Mouse (Mus musculus): Measurements from ENCODE around the gene Col7a1.

Col7a1 gene

DNA sequence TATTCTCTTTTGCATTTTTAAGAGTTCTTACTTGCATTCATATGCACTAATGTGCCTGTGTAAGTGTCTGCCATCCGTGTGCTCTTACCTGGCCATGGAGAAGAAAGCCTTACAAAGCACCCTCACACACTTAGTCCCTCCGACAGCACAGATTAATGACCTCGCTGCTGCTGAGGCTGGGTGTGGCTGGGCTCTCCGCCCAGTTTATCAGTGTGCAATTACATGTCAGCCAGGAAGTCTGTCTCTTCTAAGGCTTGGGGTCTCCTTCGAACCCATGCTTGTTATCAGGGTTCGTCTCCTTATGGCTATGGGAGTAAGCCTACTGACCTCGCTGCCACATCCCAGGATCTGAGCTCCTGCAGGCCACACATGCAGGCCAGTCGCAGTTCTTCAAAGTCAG, 62.0 kb downstream of the Col7a1 start:
- ATAC-seq (ENCODE audit: insufficient number of reproducible peaks, low FRiP score, low TSS enrichment), result no peak

DNA sequence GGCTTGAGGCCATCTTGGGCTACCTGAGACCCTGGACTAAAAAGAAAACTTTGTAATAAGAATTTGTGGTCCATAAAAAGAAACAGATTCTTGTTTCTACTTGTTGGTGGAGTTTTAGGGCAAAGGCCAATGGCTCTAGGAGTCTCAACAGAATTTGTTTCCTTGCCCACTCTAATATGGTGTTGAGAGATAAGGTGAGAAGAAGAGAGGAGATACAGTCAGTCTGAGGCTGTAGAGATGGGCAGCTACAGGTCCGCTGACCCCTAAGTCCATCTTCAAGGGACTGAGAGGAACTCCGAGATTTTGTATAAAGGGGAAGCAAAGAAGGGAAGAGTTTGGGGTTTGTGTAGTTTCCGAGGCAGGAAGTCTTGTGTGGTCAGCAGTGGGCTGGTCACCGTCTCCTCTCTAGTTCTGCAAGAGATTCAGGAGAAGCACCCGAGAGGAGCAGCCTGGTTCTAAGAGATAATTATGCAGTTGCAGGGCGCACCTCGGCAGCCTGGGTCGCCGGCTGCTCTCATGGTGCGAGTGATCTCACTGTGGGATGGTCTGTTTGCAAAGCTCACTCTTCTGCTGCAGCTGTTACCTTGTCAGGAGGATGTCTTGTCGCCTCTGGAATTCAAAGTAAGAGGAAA, 63.7 kb downstream of the Col7a1 start:
- ATAC-seq (ENCODE audit: insufficient number of reproducible peaks, low FRiP score, low TSS enrichment), result no peak

DNA sequence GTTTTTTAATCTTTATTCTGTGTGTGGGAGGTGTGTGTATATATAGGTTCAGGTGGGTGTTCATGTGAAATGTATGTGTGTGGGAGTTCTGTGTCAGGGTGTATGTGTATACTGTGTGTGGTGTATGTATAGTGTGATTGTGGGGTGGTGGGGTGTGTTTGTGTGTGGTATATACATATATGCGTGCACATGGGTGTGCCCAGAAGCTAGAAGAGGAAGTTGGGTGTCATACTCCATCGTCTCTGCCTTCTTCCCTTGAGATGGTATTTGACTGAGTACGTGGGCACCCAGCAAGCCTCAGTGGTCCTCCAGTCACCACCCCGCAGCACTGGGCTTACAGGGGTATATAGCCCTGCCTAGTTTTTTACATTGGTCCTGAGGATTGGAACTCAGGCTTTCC, 68.0 kb downstream of the Col7a1 start:
- no peak for ATAC-seq (ENCODE audit: insufficient number of reproducible peaks, low FRiP score, low TSS enrichment)

DNA sequence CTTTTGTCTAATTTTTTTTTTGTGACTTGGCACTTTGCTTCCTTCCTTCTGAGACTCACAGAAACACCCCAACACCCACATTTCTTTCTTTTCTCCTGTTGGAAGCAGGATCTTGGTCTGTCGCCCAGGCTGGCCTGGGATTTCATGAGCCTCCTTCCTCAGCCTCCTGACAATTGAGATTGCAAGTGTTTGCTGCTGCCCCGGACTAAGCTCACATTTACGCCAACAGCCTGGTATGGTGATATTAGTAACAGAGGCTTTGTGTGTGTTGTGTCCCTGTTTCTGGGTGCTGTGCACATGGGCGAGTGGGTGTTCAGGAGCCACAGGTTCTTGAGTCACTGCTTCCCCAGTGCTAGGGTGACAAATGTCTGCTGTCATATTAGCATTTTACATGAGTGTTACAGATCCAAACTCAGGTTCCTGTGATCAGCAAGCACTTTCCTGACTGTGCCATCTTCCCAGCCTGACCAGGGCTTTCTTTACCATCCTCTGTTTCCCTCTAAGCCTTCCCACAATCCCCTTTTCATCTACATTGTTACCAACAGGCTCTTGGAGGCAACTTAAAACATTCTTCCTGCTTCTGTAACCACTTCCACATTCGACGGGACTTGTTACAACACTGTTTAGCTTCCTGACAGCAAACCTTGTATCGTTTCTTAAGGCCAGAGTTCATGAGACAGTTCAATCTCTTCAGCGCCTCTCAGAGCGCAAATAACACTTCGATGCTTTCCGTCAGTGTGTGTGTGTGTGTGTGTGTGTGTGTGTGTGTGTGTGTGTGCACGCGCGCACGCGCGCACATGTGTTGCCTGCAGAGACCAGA, 69.7 kb downstream of the Col7a1 start:
- no peak for ATAC-seq (ENCODE audit: insufficient number of reproducible peaks, low FRiP score, low TSS enrichment)

DNA sequence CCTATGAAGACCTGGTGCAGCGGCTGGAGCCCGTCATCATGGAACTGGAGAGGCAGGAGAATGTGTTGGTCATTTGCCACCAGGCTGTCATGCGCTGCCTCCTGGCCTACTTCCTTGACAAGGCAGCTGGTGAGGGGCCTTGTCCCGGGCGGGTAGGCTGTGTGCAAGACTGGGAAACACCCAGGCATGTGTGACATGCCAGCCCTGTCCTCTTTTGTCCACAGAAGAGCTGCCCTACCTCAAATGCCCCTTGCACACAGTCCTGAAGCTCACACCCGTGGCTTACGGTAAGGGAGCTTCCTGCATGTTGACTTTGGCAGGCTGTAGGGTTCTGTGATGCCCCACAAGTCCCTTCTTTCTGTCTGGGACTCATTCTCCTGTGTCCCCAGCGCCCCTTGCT, 74.1 kb downstream of the Col7a1 start:
- ATAC-seq (ENCODE audit: insufficient number of reproducible peaks, low FRiP score, low TSS enrichment), result no peak

DNA sequence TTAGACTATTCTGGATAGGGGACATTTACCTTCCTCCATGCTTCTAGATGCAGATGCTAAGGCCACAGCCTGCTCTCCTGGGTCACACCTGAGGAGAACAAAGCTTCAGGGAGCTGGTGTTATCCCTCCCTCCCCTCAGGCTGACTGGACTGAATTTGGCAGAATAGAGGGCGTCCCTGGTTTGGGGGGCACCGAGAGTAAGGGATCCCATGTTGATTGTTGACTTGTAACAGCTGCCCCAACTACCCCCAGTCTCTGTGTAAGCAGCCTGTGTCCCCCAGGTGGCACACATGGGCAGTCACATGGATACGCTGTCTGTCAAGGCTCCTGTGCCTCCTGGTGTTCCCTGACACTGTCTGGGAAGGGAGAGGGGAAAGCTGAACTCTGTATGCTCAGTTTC, 75.0 kb downstream of the Col7a1 start:
- ATAC-seq (ENCODE audit: insufficient number of reproducible peaks, low FRiP score, low TSS enrichment), result no peak

DNA sequence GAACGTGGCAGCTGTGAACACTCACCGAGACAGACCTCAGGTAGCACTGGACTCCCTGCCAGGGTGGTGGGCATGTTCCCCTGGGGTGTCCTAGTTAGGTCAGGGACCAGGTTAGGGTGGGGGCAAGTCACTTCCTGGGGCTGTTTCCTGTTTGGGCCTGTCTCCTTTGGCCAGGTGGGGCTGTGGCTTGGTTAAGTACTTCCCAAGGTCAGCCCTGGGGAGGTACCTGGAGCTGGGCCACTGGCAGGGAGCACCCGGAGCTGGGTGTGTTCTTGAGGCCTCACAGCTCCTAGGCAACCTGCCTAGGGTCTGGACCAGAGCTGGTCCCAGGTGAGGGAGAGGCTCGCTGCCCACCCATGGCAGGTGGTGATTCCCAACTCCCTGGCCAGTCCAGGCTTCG, 75.5 kb downstream of the Col7a1 start:
- ATAC-seq (ENCODE audit: insufficient number of reproducible peaks, low FRiP score, low TSS enrichment), result no peak

DNA sequence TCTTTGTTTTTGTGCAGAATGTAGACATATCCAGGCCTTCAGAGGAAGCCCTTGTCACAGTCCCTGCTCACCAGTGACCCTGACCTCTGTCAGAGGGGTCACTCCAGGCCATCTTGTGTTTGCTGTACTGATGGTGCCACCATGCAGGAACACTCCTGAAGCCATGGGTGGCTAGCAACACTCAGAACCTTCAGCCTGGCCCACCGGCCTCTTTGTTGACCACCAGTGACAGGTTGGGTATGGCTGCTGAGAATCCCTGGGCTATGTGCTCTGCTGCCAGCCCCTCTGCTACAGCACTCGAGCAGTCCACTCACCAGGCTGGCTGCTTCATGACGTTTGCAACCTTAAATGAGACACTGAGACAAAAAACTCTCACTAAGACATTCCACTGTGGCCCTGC, 76.9 kb downstream of the Col7a1 start:
- ATAC-seq (ENCODE audit: insufficient number of reproducible peaks, low FRiP score, low TSS enrichment), result no peak

DNA sequence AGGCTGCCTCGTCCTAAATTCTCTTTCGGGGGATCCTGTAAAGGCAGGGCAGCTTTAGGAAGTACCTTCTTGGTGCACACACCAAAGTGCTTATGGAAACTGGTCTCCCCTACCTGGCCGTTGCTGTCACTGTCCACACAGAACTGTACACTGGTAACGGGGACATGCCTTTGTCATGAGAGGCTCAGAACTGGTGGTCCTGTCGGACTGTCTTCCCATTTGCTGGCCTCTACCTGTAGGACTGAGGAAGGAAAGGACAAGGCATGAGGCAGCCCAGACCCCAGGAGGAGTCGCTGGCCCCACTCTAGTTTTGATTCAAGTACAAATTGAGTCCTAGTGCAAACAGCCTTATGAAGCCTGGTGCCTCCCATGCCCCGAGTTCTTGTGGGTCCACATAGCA, 77.6 kb downstream of the Col7a1 start:
- no peak for ATAC-seq (ENCODE audit: insufficient number of reproducible peaks, low FRiP score, low TSS enrichment)

DNA sequence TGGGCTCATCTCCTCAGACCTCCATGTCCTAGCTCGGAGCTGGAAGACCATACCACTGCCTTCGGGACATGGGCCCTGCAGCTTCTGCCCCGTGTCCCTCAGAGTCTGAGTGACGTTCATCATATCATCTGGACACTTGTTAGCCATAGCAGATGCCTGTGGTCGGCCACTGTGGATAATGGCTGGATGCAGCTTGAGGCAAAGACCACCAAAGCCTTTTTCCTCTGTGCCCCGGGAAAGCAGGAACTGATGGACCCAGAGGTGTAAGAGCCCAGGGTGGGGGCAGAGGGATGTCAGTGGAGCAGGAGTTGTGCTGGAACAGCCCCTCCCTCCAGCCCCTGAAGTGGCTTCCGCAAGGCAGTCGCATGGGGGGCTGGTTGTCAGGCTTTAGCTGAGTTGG, 78.3 kb downstream of the Col7a1 start:
- no peak for ATAC-seq (ENCODE audit: insufficient number of reproducible peaks, low FRiP score, low TSS enrichment)

DNA sequence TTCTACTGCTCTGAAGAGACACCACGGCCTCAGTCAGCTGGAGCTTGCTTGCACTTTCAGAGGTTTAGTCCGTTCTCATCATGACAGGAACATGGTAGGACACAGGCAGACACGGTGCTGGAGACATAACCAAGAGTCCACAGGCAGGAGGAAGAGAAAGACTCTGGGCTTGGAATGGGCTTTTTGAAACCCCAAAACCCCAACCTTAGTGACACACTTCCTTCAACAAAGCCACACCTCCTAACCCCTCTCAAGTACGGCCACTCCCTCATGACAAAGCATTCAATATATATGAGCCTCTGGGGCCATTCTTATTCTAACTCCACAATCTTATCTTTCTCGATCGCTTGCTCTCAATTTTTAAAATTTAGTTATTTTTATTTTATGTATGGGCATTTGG, 79.0 kb downstream of the Col7a1 start:
- no peak for ATAC-seq (ENCODE audit: insufficient number of reproducible peaks, low FRiP score, low TSS enrichment)
